Mouse (Mus musculus): Measurements from ENCODE around the gene Etfrf1.

GRCm38 (mm10) chr6:145210056-145210680 lies 766 bp upstream of the Etfrf1 start:
- TF ChIP-seq CTCF (conservative IDR thresholded peaks at IDR 0.05; ENCODE audit: low read length) (no peak), POU5F1 (IDR thresholded peaks at IDR 0.05; ENCODE audit: borderline replicate concordance, low read length) (no peak)

All from E14TG2a.4 (cell line).